Mouse (Mus musculus) embryonic fibroblast, embryonic 13.5 days (primary cell): ENCODE measurements around the gene Ahdc1.

Experiments
- CTCF ChIP-seq: IDR thresholded peaks from 2 replicates; pipeline ENCODE4 v1.5.1; 2011; ENCODE audit warnings: mild to moderate bottlenecking, control low read depth, low read length, moderate library complexity, borderline replicate concordance; ENCODE audit not compliant: insufficient read depth
- POLR2A ChIP-seq: IDR thresholded peaks from 2 replicates; pipeline ENCODE4 v1.6.1; 2011; ENCODE audit warnings: low read depth, mild to moderate bottlenecking, control low read depth, low read length, moderate library complexity

DNA sequence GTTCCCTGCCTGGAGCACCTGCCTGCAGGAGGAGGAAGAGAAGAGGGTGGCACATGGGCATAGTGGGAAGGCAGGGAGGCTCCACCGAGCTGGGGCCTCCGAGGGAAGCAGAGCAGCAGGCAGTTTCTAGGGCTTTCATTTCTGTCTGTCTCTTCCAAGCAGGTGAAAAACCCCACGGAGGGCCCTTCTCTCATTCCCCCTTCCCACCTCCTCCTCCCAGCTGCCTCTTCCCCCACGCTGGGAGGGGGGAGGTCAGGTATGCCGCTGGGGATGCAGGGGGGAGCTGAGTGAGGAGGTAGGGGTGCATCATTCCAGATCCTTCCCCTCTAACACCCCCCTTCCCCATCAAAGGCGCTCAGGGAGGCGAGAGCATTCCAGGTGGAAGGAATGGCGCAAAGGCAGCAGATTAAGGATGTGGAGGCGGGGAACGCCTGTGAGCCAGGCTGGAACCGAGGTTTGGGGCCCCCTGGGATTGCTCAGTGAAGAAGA, 109.8 kb downstream of the Ahdc1 start:
- no peak for TF ChIP-seq CTCF
- TF ChIP-seq POLR2A: no peak
